Mouse (Mus musculus): Measurements from ENCODE around the gene Nnat. TPM values are rescaled to one million over a fixed set of nuclear protein-coding genes. Genes with fewer than 3 reads are reported as not detected.

Nnat gene
- polyA plus RNA-seq (2016; fragmentation: Nextera tagmentation; extraction: Ambion mirVana): 1,818 and 1,932 TPM in 2 replicates

DNA sequence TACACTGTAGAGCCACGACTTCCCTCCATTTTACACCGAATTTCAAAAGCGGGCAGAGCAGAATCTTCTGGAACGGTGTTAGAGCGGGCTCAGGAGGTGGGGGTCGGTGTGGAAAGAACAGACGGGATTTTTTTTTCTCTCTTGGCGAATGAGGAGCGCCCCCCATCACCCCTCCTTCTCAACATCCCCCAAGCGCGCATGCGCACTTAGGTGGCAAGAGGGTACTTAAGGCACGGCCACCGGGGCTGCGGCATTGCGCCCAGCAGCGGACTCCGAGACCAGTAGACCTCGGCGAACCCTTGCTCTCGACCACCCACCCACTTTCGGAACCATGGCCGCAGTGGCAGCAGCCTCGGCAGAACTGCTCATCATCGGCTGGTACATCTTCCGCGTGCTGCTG lies at the start of gene Nnat:
Nnat (plus strand) TSS at position 221 of the 400 bp plus-strand sequence.
- Histone ChIP-seq H3K4me1 (replicated peaks) (peaks cover 73% of the 10 kb centered on the region), H3K27ac (peak within 1 kb of the TSS; percentile 89), H3K9me3 (peaks cover 65% of the 10 kb centered on the region), H3K27me3 (no peaks in the 10 kb centered on the region), H3K36me3 (peaks cover 76% of the 10 kb centered on the region), H3K4me2 (peak within 1 kb of the TSS; percentile 75), H3K9ac (replicated peaks) (peak within 1 kb of the TSS; percentile 83), H3K4me3 (replicated peaks) (peak within 1 kb of the TSS; percentile 57)
- 0 out of 2 replicates have a peak, but pooled peaks have one; percentile 8 for ATAC-seq (ENCODE audit: insufficient number of reproducible peaks, insufficient read depth, low FRiP score, low TSS enrichment, low read depth)
- WGBS: 51% methylated on average over 27 of the region's 27 CpGs

GRCm38 (mm10) chr2:157512859-157513258 lies 47.0 kb upstream of the Nnat start:
- WGBS: 77% methylated on average over 9 of the region's 9 CpGs
- no peak overlapping the region for H3K4me3 ChIP-seq (replicated peaks)
- no peaks in the 10 kb centered on the region for H3K9me3 ChIP-seq
- no peak overlapping the region for H3K9ac ChIP-seq (replicated peaks)
- peak overlapping the region; percentile 71 for H3K27ac ChIP-seq
- no peak for ATAC-seq (ENCODE audit: insufficient number of reproducible peaks, insufficient read depth, low FRiP score, low TSS enrichment, low read depth)
- H3K36me3 ChIP-seq: no peaks in the 10 kb centered on the region
- H3K4me2 ChIP-seq: no peak overlapping the region
- peaks cover 40% of the 10 kb centered on the region for H3K4me1 ChIP-seq (replicated peaks)
- H3K27me3 ChIP-seq: no peaks in the 10 kb centered on the region; the same call in 1 of the 2 replicates

DNA sequence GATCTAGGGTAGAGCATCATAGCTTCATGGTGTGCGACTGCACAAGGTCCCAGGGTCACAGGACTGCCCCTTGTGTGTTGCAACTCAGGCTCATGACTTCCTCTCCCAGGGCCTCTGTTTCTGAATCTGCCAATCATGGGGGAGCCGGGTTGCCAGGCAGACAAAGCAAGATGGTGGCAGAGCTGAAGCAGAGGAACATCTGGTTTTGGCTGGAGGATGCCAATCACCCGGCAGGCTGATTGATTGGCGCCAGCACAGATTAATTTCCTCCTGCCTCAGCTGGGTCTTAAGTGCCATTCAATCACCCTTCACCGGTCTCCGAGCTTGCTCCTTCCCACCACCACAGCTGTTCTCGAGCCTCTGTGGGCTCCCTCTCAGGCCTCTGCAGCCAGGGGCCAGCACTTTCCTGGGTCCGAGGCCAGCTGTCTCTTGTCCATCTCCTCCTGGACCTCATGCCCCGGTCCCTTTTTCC lies 46.1 kb upstream of the Nnat start:
- Histone ChIP-seq H3K9me3 (no peaks in the 10 kb centered on the region), H3K36me3 (no peaks in the 10 kb centered on the region), H3K4me1 (replicated peaks) (peaks cover 49% of the 10 kb centered on the region), H3K4me2 (no peak overlapping the region), H3K9ac (replicated peaks) (no peak overlapping the region), H3K4me3 (replicated peaks) (no peak overlapping the region), H3K27ac (peak overlapping the region; percentile 71), H3K27me3 (no peaks in the 10 kb centered on the region)
- peak; percentile 63 for ATAC-seq (ENCODE audit: insufficient number of reproducible peaks, insufficient read depth, low FRiP score, low TSS enrichment, low read depth)
- 27% methylated on average over 9 of the region's 9 CpGs for WGBS

- 12% methylated on average over 4 of the region's 4 CpGs for WGBS
- H3K9me3 ChIP-seq: no peaks in the 10 kb centered on the region
- ATAC-seq (ENCODE audit: insufficient number of reproducible peaks, insufficient read depth, low FRiP score, low TSS enrichment, low read depth): 0 out of 2 replicates have a peak, but pooled peaks have one; percentile 11
- H3K27ac ChIP-seq: peak overlapping the region; percentile 71
- H3K4me2 ChIP-seq: no peak overlapping the region
- no peak overlapping the region for H3K9ac ChIP-seq (replicated peaks)
- no peaks in the 10 kb centered on the region for H3K27me3 ChIP-seq
- H3K4me3 ChIP-seq (replicated peaks): no peak overlapping the region
- H3K36me3 ChIP-seq: no peaks in the 10 kb centered on the region
- H3K4me1 ChIP-seq (replicated peaks): peaks cover 49% of the 10 kb centered on the region
Measured at GRCm38 (mm10) chr2:157514353-157514752, 45.5 kb upstream of the Nnat start.

DNA sequence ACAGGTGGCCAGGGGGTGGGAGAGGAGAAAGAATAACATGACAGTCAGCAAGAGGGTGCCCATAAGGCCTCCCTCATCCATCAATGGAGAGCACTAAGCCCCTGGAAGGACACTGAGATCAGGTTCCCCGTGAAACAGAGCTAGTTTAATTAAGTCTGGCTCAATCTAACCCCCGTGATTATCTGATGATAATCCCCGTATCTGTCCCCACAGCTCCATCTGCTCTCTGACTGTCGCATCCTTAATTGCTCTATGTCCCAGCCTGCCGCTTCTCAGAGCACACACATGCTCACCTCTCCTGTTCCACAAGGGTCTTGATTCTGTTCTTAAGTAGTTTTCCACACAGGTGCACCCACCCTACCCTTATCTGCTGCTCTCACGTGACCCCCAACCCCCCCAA lies 42.4 kb upstream of the Nnat start:
- no peak overlapping the region for H3K27ac ChIP-seq
- no peaks in the 10 kb centered on the region for H3K27me3 ChIP-seq
- no peaks in the 10 kb centered on the region for H3K9me3 ChIP-seq
- H3K4me2 ChIP-seq: no peak overlapping the region
- peaks cover 47% of the 10 kb centered on the region for H3K4me1 ChIP-seq (replicated peaks)
- ATAC-seq (ENCODE audit: insufficient number of reproducible peaks, insufficient read depth, low FRiP score, low TSS enrichment, low read depth): no peak
- H3K9ac ChIP-seq (replicated peaks): no peak overlapping the region
- H3K4me3 ChIP-seq (replicated peaks): no peak overlapping the region
- 79% methylated on average over 6 of the region's 6 CpGs for WGBS
- no peaks in the 10 kb centered on the region for H3K36me3 ChIP-seq

DNA sequence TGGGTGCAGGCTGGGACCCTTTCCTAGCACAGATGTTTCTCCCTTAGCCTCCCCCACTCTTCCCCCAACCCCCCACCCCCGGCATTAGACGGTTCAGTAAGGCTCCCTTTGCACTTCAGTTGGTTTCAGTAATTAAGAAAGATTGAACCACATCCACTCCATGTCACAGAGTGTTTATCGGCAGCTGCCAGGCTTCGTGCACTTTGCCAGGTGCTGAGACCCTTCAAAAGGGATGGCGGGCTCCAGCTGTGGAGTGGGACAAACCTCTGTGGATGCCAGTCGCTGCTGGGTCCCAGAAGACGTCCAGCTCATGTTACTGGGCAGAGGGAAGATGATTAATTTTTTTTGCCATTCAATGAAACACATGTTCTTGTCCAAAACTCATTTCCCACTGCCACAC lies 41.4 kb upstream of the Nnat start:
- Histone ChIP-seq H3K9me3 (no peaks in the 10 kb centered on the region), H3K4me2 (no peak overlapping the region), H3K27me3 (no peaks in the 10 kb centered on the region), H3K27ac (no peak overlapping the region), H3K4me1 (replicated peaks) (peaks cover 39% of the 10 kb centered on the region), H3K36me3 (no peaks in the 10 kb centered on the region), H3K4me3 (replicated peaks) (no peak overlapping the region), H3K9ac (replicated peaks) (no peak overlapping the region)
- no peak for ATAC-seq (ENCODE audit: insufficient number of reproducible peaks, insufficient read depth, low FRiP score, low TSS enrichment, low read depth)
- 35% methylated on average over 7 of the region's 7 CpGs for WGBS

GRCm38 (mm10) chr2:157519452-157519851 lies 40.4 kb upstream of the Nnat start:
- no peaks in the 10 kb centered on the region for H3K9me3 ChIP-seq
- H3K4me2 ChIP-seq: no peak overlapping the region
- peaks cover 29% of the 10 kb centered on the region for H3K4me1 ChIP-seq (replicated peaks)
- WGBS: 64% methylated on average over 6 of the region's 6 CpGs
- no peaks in the 10 kb centered on the region for H3K36me3 ChIP-seq
- ATAC-seq (ENCODE audit: insufficient number of reproducible peaks, insufficient read depth, low FRiP score, low TSS enrichment, low read depth): no peak
- H3K27me3 ChIP-seq: no peaks in the 10 kb centered on the region
- no peak overlapping the region for H3K4me3 ChIP-seq (replicated peaks)
- no peak overlapping the region for H3K27ac ChIP-seq
- H3K9ac ChIP-seq (replicated peaks): no peak overlapping the region

DNA sequence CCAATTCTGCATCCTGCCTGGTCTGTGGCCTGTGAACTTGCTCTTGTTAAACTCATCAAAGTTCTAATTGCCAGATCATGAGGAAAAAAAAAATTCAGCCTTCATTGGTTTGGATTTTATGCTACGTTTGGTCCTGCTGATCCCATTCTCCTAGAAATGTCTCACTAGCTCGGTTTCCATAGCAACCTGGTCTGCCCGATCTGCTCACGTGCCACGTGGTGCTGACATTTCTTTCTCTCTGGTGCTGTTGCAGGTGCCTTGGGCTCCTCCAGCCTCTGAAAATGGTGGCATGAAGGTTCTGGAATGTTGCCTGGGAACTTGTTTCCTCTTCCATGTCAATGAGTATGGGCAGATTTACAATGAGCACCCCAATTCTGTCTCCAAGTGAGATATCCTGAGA lies 39.4 kb upstream of the Nnat start:
- no peak for ATAC-seq (ENCODE audit: insufficient number of reproducible peaks, insufficient read depth, low FRiP score, low TSS enrichment, low read depth)
- Histone ChIP-seq H3K9me3 (no peaks in the 10 kb centered on the region), H3K4me1 (replicated peaks) (peaks cover 21% of the 10 kb centered on the region), H3K4me2 (no peak overlapping the region), H3K4me3 (replicated peaks) (no peak overlapping the region), H3K36me3 (no peaks in the 10 kb centered on the region), H3K9ac (replicated peaks) (no peak overlapping the region), H3K27ac (no peak overlapping the region), H3K27me3 (no peaks in the 10 kb centered on the region)
- WGBS: 28% methylated on average over 5 of the region's 5 CpGs

DNA sequence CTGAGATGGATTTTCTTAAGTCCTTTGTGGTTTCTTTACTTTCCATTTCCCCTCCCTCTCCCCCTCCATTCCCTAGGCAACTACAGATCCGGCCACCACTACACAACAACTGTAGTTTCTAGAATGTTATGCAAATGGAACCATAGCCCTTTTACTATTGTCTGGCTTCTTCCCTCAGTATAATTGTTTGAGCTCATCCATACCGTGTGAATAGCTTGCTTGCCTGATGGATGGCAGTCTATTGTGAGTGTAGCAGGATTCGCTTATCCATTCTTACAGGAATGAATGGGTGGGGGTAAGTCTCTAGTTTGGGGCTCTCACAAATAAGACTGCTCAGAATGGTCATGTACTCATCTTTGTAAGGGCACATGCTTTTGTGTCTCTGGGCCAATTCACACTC lies 37.3 kb upstream of the Nnat start:
- Histone ChIP-seq H3K9ac (replicated peaks) (no peak overlapping the region), H3K9me3 (no peaks in the 10 kb centered on the region), H3K4me2 (no peak overlapping the region), H3K4me1 (replicated peaks) (peaks cover 25% of the 10 kb centered on the region), H3K27me3 (no peaks in the 10 kb centered on the region), H3K4me3 (replicated peaks) (no peak overlapping the region), H3K27ac (no peak overlapping the region), H3K36me3 (no peaks in the 10 kb centered on the region)
- no peak for ATAC-seq (ENCODE audit: insufficient number of reproducible peaks, insufficient read depth, low FRiP score, low TSS enrichment, low read depth)
- 82% methylated on average over 3 of the region's 3 CpGs for WGBS

DNA sequence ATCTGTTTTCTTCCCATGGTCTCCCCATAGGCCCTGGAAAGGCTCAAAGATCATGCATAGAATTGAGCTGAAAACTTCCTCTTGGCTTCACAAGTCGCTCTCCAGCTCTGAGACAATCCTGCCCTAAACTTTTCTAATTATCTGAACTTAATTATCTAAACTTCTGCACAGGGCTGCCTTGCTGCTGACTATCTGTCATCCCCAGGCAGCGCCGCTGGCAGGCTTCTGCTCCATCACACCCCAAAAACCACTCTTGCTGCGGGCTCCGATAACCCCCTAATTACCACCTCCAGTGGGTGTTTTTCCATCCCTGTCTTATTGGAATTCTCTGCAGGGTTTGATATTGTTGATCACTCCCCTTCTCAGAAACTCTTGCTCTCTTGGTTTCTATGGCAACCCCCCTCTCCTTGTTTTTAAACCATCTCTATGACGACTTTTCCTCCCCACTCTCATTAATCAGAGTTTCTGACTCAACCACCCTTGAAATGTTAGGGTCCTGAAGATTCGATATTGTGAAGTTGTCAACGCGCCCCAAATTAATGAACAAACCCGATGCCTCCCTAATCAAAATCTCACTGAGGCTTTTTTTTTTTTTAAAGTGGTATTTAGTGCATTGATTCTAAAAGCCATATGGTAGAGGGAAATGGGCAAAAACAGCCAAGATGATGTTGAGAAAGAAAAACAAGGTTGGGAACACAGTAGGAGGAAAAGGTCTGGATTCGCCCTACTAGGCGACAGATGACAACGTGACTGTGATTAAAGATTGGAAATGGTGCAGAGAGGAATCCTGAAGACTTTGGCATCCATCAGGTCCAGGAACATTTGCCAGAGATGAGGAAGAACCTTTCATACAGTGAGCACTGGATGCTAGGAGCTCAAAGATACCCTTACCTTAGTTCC lies 29.6 kb upstream of the Nnat start:
- Histone ChIP-seq H3K9ac (replicated peaks) (no peak overlapping the region), H3K4me1 (replicated peaks) (peaks cover 51% of the 10 kb centered on the region), H3K4me2 (no peak overlapping the region), H3K36me3 (no peaks in the 10 kb centered on the region), H3K4me3 (replicated peaks) (no peak overlapping the region), H3K9me3 (no peaks in the 10 kb centered on the region), H3K27ac (no peak overlapping the region), H3K27me3 (no peaks in the 10 kb centered on the region)
- ATAC-seq (ENCODE audit: insufficient number of reproducible peaks, insufficient read depth, low FRiP score, low TSS enrichment, low read depth): no peak
- WGBS: 62% methylated on average over 13 of the region's 13 CpGs

DNA sequence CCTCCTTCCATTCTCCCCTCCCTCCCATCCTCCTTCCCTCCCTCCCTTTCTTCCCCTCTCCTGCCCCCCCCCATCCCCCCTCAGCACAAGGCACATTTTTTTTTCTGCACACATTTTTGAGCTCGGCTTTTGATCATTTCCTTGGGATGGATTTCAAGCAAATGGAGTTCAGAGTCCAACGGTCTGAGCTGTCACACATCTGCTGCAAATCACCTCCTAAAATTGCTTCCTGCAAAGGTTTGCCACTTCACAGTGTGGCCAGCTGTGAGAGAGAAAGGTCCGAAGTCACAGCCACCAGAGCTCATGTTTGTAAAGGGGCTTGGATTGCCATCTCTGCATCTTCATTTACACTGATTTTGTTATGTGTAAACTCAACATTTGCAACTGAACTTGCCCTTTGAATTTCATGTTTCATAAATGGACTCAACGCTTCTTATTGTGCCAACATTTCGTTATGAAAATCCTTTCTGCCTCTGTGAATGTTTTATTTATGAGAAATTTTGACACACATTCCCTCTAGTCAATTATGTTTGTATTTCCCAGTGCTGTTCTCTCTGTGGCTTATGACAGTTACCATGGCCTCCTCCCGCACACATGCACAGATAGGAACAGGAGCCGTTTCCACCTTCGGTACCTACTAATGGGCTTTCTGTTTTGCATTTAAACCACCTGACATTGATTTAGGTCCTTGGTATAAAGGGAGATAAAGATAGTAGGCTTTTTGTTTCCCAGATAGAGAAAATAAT lies 28.0 kb upstream of the Nnat start:
- H3K4me3 ChIP-seq (replicated peaks): no peak overlapping the region
- 0 out of 2 replicates have a peak overlapping the region, but pooled peaks have one; percentile 5 for H3K4me2 ChIP-seq
- no peaks in the 10 kb centered on the region for H3K36me3 ChIP-seq
- no peak overlapping the region for H3K9ac ChIP-seq (replicated peaks)
- WGBS: 18% methylated on average over 8 of the region's 8 CpGs
- peaks cover 55% of the 10 kb centered on the region for H3K4me1 ChIP-seq (replicated peaks)
- no peaks in the 10 kb centered on the region for H3K27me3 ChIP-seq
- no peaks in the 10 kb centered on the region for H3K9me3 ChIP-seq
- H3K27ac ChIP-seq: peak overlapping the region; percentile 56
- no peak for ATAC-seq (ENCODE audit: insufficient number of reproducible peaks, insufficient read depth, low FRiP score, low TSS enrichment, low read depth)
